ENCODE assay signal across 8 mouse cellular contexts in genomic region chr16:42910016-42910415, GRCm38 (mm10). TPM values are rescaled to one million over a fixed set of nuclear protein-coding genes. Genes with fewer than 3 reads are reported as not detected.
DNase-seq lines count a peak whose midpoint lies in the region; ATAC-seq and TF ChIP-seq lines count a peak whose summit lies in the region.

No protein-coding gene starts in this region.

- H3K4me1 ChIP-seq in forebrain, embryonic 11.5 days (replicated peaks; ENCODE audit: control insufficient read depth, insufficient read depth, low read length), result 0 out of 2 replicates have a peak, but pooled peaks cover 3% of the 10 kb centered on the region
- peaks cover 28% of the 10 kb centered on the region for H3K4me1 ChIP-seq in forebrain, embryonic 10.5 days
- no peaks in the 10 kb centered on the region for H3K4me1 ChIP-seq in intestine, postnatal 0 days (replicated peaks; ENCODE audit: control insufficient read depth, insufficient read depth, low read length)

- no peaks in the 10 kb centered on the region for H3K9me3 ChIP-seq in forebrain, embryonic 11.5 days (ENCODE audit: control insufficient read depth, low read length)
- H3K9me3 ChIP-seq in forebrain, embryonic 10.5 days, result no peaks in the 10 kb centered on the region
- no peaks in the 10 kb centered on the region for H3K9me3 ChIP-seq in intestine, postnatal 0 days (ENCODE audit: control insufficient read depth)

- ATAC-seq in forebrain, embryonic 11.5 days (replicated peaks; ENCODE audit: low FRiP score), result no peak
- no peak for ATAC-seq in intestine, postnatal 0 days
- ATAC-seq in neutrophil, adult 5-6 weeks (ENCODE audit: extremely low read depth, insufficient number of reproducible peaks, low FRiP score, poor library complexity, severe bottlenecking), result peak; percentile 39; the same call in 1 of the 2 replicates

- H3K27me3 ChIP-seq in forebrain, embryonic 11.5 days (ENCODE audit: control insufficient read depth, insufficient read depth, low read length), result no peaks in the 10 kb centered on the region
- H3K27me3 ChIP-seq in forebrain, embryonic 10.5 days (ENCODE audit: poor library complexity, severe bottlenecking), result no peaks in the 10 kb centered on the region
- H3K27me3 ChIP-seq in intestine, postnatal 0 days (replicated peaks; ENCODE audit: control insufficient read depth, insufficient read depth, low read length), result no peaks in the 10 kb centered on the region

- no peak for TF ChIP-seq CTCF in intestine, postnatal 0 days (IDR thresholded peaks at IDR 0.05; ENCODE audit: low read depth)

- DNase-seq in forebrain, embryonic 11.5 days (ENCODE audit: low spot score), result no peak
- no peak for DNase-seq in forebrain, embryonic 10.5 days (ENCODE audit: extremely low spot score, low spot score)
- DNase-seq in 3134 (ENCODE audit: extremely low read depth, insufficient read length, low spot score), result peak; percentile 49
- peak; percentile 58 for DNase-seq in cerebellum, adult 9-10 months
- no peak for DNase-seq in spleen, postnatal 10 days (ENCODE audit: low spot score in 2 of 2)
- DNase-seq in urinary bladder, postnatal 36 days (ENCODE audit: low spot score in 2 of 2), result no peak

- H3K4me3 ChIP-seq in forebrain, embryonic 11.5 days (ENCODE audit: low read depth, low read length), result no peak overlapping the region
- H3K4me3 ChIP-seq in forebrain, embryonic 10.5 days, result no peak overlapping the region
- no peak overlapping the region for H3K4me3 ChIP-seq in intestine, postnatal 0 days (ENCODE audit: low read depth, low read length)

- H3K9ac ChIP-seq in forebrain, embryonic 11.5 days (ENCODE audit: low read length), result no peak overlapping the region
- H3K9ac ChIP-seq in intestine, postnatal 0 days (ENCODE audit: low read depth, low read length), result no peak overlapping the region

- H3K36me3 ChIP-seq in forebrain, embryonic 11.5 days (ENCODE audit: control insufficient read depth, insufficient read depth, low read length), result no peaks in the 10 kb centered on the region
- H3K36me3 ChIP-seq in forebrain, embryonic 10.5 days (replicated peaks), result no peaks in the 10 kb centered on the region
- H3K36me3 ChIP-seq in intestine, postnatal 0 days (ENCODE audit: control insufficient read depth, insufficient read depth), result no peaks in the 10 kb centered on the region

- WGBS in forebrain, embryonic 11.5 days, result 42% methylated on average over 4 of the region's 4 CpGs
- 66% methylated on average over 4 of the region's 4 CpGs for WGBS in forebrain, embryonic 10.5 days
- WGBS in intestine, postnatal 0 days, result 43% methylated on average over 4 of the region's 4 CpGs

- no peak overlapping the region for H3K27ac ChIP-seq in forebrain, embryonic 11.5 days (ENCODE audit: low read depth, low read length)
- no peak overlapping the region for H3K27ac ChIP-seq in forebrain, embryonic 10.5 days
- no peak overlapping the region for H3K27ac ChIP-seq in intestine, postnatal 0 days (ENCODE audit: low read depth, low read length)

- 0 out of 2 replicates have a peak overlapping the region, but pooled peaks have one; percentile 15 for H3K4me2 ChIP-seq in forebrain, embryonic 11.5 days (ENCODE audit: low read depth, low read length, severe bottlenecking)
- peak overlapping the region; percentile 18; the same call in 1 of the 2 replicates for H3K4me2 ChIP-seq in intestine, postnatal 0 days (replicated peaks; ENCODE audit: low read depth)

RNA-seq across cellular contexts. Expression of gene Zbtb20, which starts 34.3 kb away (rescaled TPM):
- 54.7 and 56.6 TPM in 2 replicates for polyA plus RNA-seq in forebrain, embryonic 11.5 days (2014; fragmentation: Nextera tagmentation; extraction: Ambion mirVana)
- 15.9 and 17.3 TPM in 2 replicates for polyA plus RNA-seq in forebrain, embryonic 10.5 days (2016; fragmentation: Nextera tagmentation; extraction: Ambion mirVana)
- polyA plus RNA-seq in intestine, postnatal 0 days (2015; fragmentation: Nextera tagmentation; extraction: Ambion mirVana), result 10.6 and 13.3 TPM in 2 replicates
- total RNA-seq in neutrophil, adult 5-6 weeks (2017), result 37.9 and 46.6 TPM in 2 replicates

Comparison
In these comparisons a context has a peak if more than half of its experiments do, and no peak if none do; other contexts are left out.
1. DNase-seq: peak in 3134 (single experiment) and cerebellum, adult 9-10 months (single experiment); none in forebrain, embryonic 11.5 days (single experiment), forebrain, embryonic 10.5 days (single experiment), spleen, postnatal 10 days (0 of 2) and urinary bladder, postnatal 36 days (0 of 2).